Mouse (Mus musculus): Measurements from ENCODE around the gene A3galt2.

The A3galt2 gene

DNA sequence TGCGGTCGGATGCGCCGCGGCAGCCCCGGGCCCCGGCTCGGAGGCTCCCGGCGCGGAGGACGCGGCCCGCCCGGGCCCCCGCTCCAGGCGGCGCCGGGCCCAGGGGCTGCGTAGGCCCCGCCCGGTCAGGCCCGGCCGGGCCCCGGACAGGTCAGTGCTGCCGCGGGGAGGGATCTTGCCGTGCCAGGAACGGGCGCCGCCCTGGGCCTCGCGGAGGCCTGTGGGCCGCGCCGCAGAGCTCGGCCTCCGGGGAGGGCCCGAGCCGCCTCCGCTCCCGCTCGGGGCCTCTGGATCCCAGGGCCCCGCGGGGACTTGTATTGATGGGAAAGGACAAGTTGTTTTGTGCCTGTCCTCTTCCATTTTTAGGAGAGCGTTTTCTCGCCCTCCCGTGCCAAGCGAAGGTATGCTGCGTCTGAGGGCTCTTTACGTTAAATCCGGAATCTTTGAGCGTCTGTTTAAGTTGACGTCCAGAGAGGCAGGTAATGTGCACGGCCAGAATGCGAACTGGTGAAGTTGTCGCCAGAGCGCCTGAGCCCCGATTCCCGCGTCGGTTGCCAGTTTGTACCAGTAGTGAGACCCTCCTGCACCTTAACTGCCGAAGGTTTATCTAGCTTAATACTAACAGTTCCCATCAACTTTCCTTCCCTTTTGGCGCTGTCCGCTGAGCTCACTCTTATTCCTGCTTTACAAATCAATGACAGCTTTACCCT, 27.3 kb upstream of the A3galt2 start:
- DNase-seq (ENCODE audit: low read depth, low spot score): peak; percentile 42

DNA sequence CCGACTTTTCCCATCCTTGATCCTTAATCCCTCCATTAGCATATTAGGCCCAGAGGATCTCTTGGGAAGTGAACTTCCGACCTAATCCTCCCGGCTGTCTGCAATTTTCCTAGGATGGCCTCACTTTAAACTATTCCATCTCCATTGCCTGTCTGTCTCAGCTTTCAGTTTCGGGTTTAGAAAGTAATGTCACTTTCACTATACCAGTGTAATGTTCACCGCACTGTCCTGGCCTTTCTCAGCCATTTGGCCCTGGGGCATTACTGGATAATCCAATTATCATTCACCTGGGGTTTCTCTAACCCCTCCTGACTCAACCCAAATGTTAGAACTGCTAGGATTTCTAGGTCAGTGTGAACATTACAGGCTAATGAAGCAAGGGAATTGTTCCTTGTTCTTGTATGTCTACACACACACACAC, 26.7 kb upstream of the A3galt2 start:
- DNase-seq (ENCODE audit: low read depth, low spot score): peak; percentile 55

DNA sequence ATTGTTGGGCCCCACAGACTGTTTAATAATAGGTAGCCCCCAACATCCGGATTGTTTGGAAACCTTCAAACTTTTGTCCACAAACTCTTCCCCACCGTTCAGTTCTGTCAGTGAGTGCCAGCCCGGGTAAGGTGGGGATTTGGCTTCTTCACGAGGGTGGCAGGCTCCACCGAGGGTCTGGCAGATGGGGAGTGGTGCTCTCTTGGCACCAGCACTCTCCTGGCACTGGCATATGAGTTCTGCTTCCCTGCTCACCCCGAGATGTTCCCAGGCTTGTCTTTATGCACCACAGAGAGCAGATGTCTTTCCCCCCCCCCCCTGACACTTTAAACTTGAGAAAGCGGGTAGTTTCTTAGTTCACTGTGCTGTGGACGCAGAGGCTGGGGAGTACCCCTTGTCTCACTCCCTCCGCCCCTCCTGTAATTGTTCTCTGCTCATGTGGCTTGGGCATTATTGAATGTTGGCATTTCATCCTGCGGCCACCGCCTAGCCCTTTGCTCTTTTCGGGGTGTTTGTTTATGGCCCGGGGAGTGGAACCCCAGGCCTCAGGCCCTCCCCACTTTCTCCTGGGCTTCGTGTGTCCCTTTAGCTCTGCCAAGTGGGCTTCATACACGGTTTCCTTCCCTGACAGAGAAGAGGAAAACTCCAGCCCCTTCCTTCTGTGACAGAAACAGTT, 26.0 kb upstream of the A3galt2 start:
- DNase-seq (ENCODE audit: low read depth, low spot score): peak; percentile 54

DNA sequence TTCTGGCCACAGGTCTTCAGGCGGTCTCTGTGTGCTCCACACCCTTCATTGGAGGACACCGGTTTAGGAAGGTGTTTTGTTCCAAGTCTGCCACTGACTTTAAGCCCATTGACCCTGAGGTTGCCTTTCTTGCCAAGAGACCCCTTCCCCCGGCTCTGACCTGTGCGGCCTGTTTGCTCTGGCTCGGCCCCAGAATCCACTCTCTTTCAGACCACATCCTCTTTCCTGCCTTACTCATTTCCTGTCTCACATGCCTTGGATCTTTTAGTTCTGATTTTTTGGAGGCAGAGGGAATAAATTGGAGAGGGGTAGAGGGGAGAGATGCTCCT, 25.5 kb upstream of the A3galt2 start:
- DNase-seq (ENCODE audit: low read depth, low spot score): peak; percentile 76

DNA sequence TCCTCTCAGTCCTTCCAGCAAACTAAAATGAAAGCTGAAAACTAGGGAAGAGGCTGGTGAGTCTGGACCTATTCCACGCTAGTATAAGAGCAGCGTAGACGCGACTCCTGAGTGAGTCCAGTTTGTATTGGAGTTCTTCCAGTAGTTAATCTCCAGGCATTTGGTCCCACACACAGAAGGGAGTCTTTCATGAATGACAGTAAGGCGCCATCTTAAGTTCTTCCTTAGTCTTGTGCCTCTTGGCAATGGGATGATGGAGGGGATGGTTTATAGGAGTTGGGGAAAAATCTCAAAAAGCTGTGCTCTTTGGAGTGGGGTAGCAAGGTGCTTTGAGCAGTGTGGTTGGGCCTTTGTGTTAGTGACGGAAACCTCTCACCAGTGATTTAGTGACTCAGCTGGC, 24.9 kb upstream of the A3galt2 start:
- peak; percentile 63 for DNase-seq (ENCODE audit: low read depth, low spot score)

DNA sequence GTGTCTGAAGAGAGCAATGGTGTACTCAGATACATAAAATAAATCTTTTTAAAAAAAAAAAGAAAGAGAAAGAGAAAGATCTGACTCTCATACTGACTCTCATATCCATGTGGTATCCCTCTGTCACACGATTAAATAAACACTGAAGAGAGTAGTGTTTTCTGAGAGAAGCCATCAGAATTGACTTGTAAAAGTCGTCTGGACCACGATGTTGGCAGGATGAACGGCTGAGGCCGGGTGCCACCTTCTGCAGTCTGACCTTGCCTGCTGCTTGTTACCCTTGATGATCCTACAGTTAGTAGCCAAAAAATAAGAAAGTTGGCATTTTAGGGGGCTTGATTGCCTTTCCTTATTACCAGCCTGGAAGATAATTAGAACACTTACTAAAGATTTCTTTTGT, 22.4 kb upstream of the A3galt2 start:
- DNase-seq (ENCODE audit: low read depth, low spot score): no peak

DNA sequence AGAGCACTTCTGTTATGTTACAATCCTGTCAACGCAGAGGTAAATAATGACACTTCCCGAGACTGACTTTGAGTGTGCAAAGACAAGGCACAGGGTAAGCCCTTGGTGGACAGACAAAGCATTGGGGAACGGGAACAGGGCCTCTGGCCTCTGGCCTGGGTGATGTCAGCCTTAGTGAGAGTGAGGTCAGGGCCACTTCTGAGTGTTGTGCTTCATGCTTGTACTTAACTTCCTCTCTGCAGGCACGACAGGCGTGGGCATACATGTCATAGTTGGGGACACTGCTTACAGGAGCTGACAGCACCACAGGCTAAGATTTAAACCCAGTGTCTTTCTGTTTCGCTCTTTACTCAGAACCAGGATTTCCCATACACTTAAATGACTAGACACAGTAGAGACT, 21.7 kb upstream of the A3galt2 start:
- no peak for DNase-seq (ENCODE audit: low read depth, low spot score)

DNA sequence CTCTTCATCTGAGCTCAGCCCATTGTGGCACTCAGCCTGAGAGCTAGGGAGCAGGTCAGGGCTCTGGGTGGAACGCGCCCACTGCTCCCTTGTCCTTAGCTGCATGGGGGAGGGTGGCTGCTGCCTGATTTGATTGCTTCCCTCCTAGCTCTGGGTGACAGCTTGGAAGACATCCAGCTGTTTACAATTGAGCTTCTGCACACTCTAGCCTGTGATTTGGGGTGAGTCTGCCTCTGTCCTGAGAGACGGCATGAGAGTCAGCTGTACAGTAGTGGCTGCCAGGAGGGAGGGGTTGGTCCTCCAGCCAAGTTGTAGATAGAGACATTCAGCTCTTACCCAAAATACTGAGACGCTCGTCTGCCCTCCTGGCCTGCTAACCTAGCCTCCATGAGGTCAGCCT, 20.9 kb upstream of the A3galt2 start:
- DNase-seq (ENCODE audit: low read depth, low spot score): peak; percentile 71

DNA sequence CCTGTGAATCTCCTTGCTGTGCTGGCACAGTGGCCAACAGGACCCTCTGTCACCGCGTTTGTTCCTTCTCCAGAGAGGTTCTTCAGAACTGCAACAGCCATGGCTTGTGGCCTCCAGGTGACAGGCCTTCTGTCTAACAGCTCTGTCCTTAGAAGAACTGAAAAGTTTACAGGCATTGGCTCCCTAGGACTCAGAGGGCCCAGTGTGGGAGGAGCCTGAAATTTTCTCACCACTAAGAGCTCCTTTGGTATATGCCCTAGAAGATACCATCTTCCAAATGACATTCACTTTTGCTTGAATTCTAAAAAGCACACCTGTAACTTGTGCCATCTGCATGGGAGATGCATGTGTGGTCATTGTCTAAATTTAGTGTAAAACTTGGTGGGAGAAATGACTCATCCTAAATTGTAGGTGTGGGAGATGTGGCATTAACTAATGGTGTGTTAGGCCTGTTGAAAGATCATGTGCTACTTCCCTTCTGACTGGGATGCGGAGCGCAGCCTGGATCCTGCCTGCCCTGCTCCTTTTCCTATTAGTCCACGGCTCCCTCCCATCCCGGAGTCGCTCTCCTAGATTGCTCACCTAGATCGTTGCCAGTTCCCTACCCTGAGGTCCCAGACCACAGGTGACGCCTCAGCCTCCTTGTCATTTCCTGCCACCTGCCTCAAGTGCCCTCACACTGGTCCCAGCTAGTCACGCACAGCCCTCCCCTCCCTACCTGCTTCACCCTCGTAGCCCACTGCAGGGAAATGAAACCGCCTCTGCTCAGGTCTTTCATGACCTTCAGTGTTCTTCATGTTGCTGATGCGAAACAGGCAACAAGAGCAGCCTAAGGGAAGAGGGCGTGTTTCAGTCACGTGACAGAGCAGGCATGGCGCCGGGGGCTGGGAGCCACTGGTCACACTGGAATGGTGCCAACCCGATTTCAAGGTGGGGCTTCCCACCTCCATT, 20.2 kb upstream of the A3galt2 start:
- DNase-seq (ENCODE audit: low read depth, low spot score): no peak

DNA sequence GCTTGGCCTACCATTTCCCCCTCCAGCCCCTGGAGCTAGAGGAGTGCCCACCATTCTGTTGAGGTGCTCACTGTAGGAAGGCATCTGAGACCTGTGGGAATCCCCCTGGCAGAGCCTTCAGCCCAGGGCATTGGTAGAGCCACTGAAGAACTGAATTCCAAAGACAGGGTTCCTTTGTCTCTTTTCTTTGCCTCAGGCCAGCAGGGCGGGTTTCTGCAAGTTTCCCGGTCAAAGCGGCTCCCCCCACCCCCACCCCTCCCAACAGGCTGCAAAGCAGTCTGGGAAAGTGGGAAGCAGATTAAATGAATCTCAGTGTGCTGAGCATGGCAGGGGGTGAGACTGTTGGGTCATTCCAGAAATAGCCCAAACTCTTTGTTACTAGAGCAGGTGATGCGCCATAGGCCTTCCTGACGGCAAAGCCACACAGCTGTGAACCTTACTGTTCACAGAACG, 18.0 kb upstream of the A3galt2 start:
- DNase-seq (ENCODE audit: low read depth, low spot score): peak; percentile 44

DNA sequence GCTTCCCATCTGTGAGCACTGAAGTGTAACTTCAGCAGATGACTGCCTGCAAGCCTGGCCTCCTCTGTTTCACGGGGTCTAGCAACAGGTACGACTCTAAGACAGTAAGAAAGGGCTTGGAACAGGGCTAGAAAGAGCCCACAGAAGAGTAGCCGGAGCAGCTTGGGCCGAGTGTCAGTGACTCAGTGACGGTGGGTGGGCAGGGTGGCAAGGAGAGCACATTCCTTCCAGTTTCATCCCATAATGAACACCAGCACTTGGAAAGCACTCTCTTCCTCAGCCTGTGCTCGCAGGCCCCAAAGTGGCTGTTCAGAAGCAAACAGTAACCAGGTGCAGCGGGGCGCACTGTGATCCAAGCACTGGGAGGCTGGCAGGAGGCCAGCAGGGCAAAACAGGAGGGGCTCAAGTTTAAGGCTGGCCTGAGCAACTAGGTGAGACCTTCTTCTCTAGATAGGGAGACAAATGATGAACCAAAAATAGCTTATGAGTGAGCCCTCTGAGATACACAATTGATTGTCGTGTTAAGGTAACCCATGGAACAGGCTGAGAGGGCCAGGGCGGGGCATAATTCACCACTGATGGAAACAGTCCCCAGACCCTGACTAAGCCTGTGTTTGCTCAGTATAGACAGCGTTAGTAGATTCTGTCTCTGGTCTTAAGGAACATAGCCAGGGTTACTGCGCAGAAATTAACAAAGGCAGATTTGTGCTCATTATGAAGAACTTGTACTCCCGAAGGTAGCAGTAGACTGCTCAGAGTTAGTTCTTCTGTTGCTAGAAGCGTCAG, 17.1 kb upstream of the A3galt2 start:
- DNase-seq (ENCODE audit: low read depth, low spot score): no peak

DNA sequence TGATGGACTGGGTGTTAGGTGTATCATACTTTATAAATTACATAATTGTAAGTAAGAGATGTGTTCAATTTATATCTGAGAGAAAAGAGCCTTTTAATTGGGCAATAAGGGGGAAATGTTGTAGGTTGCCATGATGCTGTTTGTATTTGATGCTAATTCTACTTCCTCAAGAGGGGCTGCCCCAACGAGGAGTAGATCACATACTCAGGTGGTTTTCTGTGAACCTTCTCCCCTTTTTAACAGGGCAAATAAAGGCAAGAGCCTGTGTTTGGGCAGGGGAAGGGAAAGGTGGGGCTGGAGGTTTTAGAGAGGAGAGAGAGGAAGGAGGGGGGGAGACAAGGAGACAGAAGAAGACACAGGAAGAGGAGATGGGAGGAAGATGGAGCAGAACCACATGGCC, 14.3 kb upstream of the A3galt2 start:
- no peak for DNase-seq (ENCODE audit: low read depth, low spot score)

DNA sequence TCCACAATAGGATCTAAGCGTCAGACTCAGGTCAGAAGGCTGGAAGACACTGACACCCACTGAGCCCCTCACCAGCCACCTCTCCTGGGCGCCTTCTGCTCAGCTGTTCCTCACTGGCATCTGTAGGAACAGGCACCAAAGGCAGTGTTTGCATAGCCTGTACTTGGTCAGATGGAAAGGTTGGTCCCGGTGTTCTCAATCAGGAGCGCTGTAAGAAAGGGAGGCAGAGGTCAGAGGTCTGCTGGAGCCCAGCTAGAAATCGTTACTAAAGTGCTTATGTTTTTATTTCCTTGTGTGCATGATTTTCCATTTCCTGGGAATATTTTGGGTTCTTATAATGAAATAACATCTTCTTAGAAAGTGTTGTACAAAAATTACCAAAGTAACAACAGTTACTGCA, 13.3 kb upstream of the A3galt2 start:
- DNase-seq (ENCODE audit: low read depth, low spot score): no peak

DNA sequence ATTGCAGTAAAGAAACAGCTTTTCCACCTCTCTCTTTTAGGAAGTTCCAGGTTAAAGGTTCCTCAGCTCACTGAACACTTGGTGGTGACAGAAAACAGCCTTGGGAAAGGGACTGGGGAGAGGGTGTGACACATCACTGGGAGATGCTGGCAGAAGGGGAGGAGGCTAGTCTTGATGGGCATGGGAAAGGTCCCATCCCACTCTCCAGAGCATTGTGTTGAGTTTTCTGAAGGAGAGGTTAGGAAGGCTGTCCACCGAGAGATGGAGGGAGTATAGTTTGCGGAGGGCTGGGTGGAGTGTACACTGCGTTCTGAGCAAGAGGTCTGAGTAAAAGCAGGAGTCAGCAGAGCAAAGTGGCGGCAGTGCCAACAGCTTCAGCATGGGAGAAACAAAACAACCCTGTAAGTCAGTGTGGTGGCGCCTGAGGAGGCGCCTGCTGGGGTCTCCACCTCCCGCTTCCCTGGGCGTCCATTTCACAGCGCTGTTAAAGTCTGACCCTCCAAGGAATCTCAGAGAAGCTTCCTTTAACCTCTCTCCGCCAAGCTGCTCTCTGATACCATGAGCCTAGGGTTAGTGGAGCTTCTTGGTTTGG, 12.7 kb upstream of the A3galt2 start:
- DNase-seq (ENCODE audit: low read depth, low spot score): no peak

DNA sequence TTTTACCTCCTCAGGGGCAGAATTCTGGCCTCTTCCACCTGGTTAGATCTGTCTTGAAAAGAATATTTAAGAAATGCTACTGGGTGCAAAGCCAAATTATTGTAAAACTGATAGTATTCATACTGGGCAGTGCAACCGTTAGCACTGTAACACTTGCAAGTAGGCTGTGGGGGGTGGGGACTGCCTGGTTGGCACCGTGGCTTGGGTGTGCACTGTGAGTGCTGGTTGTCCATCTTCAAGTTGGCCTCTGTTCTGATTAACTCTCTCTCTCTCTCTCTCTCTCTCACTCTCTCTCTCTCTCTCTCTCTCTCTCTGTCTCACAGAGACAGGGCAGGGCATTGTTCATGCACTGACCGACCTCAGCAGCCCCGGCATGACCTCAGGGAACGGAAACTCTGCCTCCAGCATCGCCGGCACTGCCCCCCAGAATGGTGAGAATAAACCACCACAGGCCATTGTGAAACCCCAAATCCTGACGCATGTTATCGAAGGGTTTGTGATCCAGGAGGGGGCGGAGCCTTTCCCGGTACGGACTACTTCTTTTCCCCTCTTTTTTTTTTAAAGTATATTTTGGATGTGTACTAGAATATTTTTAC, 12.0 kb upstream of the A3galt2 start:
- DNase-seq (ENCODE audit: low read depth, low spot score): no peak

DNA sequence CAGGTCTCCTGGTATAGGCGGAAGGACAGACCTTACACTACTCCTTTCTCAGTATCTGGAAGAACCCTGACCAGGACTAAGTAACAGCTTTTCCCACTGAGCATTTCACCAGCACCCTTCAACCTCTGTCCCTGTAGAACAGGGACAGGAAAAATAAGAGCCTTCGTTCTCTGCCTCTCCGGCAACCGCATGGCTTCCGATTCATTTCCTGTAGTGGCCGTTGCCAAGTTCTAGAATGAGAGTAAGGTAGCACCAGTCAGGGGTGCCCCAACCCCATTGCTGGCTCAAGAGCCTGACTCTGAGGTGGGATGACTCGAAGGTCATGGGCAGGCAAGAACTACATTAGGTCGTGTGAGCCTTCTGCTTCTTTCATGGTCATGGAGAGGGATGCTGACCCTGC, 10.0 kb upstream of the A3galt2 start:
- no peak for DNase-seq (ENCODE audit: low read depth, low spot score)

DNA sequence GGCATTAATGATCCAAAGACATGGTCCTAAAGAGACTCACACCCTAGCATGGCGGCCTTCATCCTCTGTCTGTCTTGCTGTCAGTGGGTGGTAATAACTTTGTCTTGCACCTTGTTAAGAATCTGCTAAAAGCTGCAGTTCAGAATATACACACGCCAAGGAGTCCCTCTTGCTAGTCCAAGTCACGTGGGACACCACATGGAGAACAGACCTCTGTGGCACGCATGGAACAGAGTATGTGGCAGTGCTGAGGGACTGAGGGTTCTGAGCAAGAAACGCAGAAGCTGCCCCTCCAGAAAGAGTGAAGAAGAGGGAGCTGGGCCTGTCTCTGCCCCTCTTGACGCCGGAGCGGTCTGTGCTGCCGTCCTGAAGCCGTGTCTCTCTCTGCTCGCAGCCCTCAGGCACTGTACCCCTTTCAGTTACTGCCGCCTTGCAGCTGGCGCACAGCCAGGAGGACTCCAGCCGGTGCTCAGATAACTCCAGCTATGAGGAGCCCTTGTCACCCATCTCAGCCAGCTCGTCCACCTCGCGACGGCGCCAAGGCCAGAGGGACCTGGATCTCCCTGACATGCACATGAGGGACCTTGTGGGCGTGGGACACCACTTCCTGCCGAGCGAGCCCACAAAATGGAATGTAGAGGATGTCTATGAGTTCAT, 7.4 kb upstream of the A3galt2 start:
- no peak for DNase-seq (ENCODE audit: low read depth, low spot score)

DNA sequence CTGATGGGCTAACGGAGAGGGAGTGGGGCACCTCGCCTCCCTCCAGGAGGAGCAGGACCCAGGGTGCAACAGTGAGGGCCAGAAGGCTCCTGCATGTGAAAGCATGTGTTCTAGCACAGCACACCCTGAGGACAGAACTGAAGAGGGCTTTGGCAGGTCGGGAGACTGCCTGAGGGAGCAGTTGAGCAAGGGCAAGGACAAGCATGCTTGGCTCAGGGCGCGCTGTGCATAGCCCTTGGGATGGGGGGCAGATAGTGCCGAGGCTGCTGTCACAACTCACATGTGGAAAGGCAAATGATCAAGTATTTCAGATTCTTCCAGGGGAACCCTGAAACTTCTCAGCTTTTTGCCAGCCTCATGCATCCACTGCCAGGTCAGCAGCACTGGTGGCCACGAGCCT, 6.9 kb upstream of the A3galt2 start:
- no peak for DNase-seq (ENCODE audit: low read depth, low spot score)

DNA sequence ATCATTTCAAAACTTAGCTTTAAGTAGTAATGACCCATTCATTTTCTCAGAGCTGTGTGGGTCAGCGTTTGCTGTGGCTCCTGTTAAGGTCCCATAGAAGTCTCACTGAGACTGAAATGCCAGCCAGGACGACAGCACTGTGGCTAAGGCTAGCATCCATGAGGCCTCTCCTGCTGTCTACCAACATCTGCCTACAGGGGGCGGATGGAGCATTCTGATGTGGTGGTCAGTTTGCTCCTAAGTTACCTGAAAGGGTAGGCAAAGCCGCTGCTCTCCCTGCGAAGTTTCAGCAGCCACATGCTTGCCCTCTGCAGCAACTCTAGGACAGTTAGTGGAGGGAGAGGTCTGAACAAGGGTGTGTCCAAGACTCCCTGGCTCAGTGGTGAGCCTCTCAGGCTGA, 4.2 kb upstream of the A3galt2 start:
- DNase-seq (ENCODE audit: low read depth, low spot score): peak; percentile 53

DNA sequence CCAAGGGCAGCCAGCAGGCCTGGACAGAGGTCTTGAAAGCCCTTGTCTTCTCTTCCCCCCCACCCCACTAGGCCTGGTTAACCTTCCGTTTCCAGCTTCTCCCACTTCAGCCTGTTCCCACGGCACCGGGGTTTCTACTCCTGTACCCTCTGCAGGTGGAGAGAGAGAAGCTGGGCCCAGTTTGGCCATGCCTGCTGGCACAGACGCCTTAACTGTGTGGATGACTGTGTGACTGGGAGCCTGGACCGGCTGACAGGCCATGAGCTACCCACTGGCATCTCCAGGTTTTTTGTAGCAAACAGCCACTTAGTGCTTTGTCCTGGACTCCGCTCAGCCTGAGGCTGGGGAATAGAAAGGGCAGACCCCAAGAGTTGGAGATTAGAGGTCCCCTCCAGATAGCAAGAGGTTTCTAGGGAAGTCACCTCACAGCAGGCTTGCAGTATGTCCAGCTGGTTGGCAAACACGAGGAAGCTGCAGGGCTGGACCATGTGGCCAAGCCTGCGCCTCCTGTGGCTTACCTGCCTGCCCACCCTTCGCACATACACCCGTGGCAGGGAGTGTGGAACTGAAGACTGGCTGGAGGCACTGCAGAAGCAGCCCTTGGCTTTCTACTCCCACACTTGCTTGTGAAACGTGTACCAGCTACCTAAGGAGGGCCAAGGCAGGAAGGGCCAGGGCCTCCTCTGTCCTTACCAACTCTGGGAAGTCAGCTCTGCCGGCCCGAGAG, 3.0 kb upstream of the A3galt2 start:
- DNase-seq (ENCODE audit: low read depth, low spot score): no peak

Measured in 3T3-L1 (cell line).